Mouse (Mus musculus) embryo, embryonic 10.5 days (tissue): ENCODE results near the gene She.
A peak's percentile ranks its signal among the peaks of the same experiment; 100 is the strongest.
"Not testable (repeated sequence)": the region's sequence is repeated elsewhere in the genome, so short reads cannot be mapped to it uniquely, and the experiment has no call there.

Experiments
- DNase-seq: peaks from one replicate; pipeline ENCODE4 v3.0.0-alpha.2; 2015; ENCODE audit warnings: low spot score

The She gene

DNA sequence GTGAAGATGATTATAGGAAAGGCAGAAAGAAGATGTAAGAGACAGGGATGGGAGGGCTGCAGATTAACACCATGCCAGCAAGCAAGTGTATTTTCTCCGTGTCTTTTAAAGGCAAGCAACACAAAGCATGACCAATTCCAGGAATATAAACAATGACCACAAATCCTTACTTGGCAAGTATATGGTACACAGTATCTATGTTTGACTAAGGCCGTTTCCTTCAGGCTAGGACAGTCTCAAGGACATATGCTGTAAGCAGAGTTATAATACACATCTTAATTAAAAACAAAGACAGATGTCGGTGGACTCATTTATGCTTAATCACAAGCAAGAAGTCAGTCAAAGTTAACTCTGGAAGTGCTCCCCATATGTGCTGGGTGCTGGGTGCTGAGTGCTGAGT is 12.6 kb upstream of the She start:
- no peak for DNase-seq

DNA sequence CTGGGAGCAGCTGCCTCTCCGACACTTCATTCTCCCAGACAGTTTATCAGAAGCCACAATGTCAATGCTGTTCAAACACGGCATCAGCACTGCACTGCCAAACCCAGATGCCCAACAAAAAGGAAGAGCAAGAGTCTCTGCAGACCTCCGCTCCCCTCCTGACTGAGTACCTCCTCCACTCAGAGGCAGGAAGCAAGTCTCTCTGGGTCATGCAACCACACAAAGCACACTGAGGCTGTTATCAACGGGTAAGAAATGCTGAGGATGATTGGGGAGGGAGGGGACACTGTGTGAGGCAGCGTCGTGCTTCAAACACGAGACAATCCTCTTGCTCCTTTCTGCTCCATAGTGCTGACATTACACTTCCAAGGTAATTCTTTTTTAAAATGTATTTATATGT is 11.3 kb upstream of the She start:
- DNase-seq: no peak

GRCm38 (mm10) chr3:89820311-89821095 is 10.7 kb upstream of the She start:
- DNase-seq: no peak

DNA sequence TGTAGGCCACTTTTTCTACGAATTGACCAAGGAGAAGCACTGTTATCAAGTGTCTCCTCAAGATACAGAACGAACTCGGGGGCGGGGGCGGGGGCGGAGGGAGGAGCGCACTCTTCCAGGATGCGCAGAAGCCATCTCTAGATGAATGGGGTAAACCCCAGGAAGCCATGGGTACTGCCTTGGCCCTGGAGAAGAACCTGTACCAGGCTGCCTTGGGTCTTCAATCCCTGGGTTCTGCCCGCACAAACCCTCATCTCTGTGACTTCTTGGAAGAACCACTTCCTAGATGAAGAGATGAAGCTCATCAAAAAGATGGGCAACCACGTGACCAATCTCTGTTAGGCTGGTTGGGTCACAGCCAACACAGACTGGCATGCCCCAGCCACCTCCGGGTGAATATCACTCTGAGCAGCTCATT is 10.1 kb upstream of the She start:
- no peak for DNase-seq

DNA sequence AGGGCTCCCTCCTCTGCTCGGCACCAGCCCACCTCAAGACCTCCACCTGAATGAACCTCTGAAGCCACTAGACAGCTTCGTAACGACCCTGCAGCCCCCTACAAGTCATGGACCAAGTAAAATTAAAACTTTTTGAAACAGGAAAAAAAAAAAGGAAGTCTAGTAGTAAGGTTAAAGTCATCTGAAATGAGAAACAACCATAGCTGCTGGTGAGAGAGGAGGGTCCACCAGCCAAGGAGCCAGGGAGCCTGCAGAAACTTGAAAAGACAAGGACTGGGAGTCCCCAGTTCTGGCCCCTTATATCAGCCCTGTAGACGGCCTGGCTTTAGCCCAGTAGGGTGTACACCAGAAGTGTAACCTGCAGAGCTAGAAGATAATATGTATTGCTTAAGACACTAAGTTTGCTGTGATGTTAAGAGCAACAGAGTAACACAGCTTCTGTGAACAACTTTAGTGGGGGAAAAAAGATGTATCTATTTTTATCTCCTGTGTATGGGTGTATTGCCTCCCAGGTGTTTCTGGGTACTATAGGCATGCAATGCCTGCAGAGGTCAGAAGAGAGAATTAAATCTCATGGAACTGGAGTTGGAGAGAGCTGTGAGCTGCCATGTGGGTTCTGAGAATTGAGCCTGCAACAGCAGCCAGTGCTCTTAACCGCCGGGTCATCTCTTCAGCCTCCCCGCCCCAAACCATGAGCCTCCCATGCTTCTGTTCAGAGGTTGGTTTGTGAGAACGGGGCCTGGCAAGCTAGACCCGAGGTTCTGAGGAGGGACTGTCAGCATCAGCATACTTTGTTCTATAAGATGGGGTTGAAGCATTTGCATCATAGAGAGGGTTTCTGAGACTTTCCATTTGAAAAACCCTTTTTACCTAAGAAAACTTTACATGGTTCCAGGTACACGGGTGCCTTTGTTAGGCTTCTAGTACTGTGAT is 9.4 kb upstream of the She start:
- DNase-seq: no peak

DNA sequence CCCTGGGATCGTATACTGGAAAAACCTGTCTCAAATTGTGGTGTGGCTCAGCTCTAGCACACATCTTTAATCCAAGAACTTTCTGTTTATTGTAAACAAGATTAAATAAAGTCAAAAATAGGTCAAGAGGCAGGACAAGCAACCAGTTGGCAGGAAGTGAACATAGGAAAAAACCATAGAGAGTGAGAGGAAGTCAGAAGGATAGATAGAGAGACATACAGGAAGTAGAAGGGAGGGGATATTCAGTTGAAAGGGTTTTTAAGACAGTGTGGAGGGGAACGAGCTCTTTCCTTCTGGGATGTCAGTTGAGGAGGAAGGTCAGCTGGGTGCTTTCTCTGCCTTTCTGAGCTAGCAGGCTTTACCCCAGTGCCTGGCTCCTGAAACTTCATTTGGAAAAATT is 7.6 kb upstream of the She start:
- DNase-seq: no peak

DNA sequence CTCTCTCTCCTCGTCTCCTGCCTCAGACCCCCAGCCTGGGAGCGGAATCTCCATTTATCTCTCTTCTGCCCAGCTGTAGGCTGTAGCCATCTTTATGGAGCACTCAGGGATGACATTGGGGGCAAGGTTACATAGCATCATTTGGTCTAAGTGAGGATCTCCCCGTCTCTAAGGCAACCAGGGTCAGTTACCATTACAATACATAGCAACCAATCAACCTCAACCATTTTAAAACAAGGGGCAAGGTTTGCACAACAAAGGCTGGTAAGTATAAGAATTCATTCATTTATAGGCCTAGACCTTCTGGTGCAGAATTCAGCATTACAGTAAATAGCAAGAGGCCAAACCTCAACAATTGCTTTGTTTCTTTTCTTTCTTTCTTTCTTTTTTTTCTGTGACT is 4.9 kb upstream of the She start:
- DNase-seq: no peak

- DNase-seq: no peak
These were observed 4.2 kb downstream of the She start for GRCm38 (mm10) chr3:89835362-89835761.

- DNase-seq: peak; percentile 58
These were observed 11.1 kb downstream of the She start for GRCm38 (mm10) chr3:89842258-89842657.

DNA sequence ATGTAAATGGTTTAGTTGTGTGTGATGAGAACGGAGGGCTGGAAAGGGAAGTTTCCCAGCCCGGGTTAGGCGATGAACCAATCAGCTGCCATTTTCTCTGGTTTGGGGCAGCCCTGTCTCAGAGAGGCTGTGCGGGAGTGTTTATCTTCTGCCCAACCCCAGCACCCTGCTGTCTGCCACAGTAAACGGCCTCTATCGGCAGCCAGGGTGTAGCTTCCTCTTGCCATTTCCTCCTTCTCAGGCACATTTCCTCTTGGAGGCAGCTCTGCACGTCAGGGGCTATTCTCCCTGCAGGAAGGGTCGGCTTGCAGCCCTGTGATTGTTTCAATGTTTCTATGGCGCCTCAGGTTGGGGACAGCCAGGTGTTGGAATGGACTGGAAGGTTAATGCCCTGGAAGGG is 12.0 kb downstream of the She start:
- DNase-seq: no peak

DNA sequence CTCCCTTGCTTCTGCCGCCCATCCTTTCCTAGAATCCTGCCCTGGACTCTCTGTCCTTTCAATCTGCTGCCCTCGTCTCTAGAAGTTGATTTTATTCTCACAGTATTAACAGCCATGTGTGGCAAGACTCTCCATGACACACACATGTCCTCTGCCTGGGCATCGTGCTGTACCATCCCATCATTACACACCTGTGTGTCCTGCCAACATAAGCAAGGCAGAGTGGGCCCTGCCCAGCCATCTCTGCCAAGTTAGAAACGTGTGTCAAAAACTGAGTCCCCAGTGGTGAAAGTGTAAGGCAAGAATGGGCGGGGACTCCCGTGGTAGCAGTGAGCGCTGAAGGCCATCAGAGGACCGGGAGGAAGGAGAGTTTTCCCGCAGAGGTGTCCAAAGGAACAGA is 14.6 kb downstream of the She start:
- no peak for DNase-seq

DNA sequence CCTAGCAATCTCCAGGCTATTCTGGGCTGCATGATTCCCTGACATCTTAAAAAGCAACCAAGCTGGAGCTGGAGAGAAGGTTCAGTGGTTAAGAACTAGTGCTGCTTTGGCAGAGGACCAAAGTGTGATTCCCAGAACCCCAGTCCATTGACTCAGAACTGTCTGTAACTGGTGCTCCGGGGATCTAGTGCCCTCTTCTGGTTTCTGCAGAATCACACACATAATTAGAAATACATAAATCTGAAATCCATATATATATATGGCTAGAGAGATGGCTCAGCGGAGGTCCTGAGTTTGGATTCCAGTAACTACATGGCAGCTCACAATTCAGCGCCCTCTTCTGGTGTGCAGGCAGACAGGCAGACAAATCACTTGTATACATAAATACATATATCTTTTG is 16.0 kb downstream of the She start:
- DNase-seq: no peak

DNA sequence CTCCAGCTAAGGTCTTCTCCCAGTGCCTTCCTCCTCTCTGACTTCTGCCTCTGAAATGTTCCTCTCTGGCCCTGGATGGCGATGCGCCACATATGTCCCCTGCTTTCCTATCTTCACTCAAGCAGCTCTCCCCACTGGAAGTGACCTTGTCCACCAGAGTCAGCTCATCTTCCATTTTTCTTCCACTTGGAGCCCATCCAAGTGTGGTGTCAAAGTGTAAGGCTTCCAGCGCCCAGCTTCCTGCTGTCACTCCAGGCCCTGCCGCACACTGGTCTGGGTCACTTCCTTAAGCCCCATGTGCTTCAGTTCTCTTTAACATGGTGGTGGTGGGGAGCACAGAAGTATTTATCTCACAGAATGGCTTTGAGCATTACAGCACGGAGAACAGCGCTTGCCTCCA is 16.4 kb downstream of the She start:
- DNase-seq: no peak

DNA sequence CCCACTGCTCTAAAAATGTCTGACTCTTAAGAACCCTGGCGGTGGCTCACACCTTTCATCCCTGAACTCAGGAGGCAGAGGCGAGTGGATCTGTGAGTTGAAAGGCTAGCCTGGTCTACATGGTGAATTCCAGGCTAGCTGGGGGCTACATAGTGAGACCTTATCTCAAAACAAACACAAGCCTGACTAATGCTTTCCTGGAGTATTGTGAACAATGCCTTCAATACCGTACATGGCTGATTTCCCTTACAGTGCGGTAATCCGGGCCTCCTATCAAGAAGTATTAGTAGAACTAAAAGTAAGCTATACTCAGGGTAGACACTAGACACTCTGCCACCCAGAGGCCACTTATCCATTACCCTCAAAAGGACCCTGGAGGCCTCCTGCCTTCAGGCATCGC is 16.9 kb downstream of the She start:
- no peak for DNase-seq

GRCm38 (mm10) chr3:89853752-89854151 is 22.6 kb downstream of the She start:
- peak; percentile 47 for DNase-seq

- DNase-seq: no peak
These were observed 26.2 kb downstream of the She start for GRCm38 (mm10) chr3:89857353-89857752.

DNA sequence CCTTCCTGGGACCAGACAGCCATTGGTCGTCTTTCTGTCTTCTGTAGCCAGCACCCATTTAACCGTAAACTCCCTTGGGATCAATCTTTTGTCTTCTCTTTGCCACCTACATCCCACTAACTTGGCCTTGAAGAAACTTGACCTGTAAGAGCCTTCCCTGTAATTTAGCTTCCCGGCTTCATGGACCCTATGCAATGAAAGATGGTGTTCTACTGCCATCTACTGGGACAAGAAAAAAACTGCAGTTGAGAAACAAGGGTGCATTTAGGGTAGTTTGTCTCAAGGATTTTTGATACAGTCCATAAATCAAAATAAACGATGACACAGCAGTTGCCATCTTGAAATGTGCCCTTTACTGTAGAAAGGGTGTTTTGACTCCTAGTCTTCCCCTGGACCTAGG is 27.0 kb downstream of the She start:
- peak; percentile 90 for DNase-seq

- DNase-seq: no peak
These were observed 27.7 kb downstream of the She start for GRCm38 (mm10) chr3:89858888-89859287.

- no peak for DNase-seq
These were observed 28.8 kb downstream of the She start for GRCm38 (mm10) chr3:89859936-89860335.

GRCm38 (mm10) chr3:89860343-89860742 is 29.2 kb downstream of the She start:
- DNase-seq: no peak

DNA sequence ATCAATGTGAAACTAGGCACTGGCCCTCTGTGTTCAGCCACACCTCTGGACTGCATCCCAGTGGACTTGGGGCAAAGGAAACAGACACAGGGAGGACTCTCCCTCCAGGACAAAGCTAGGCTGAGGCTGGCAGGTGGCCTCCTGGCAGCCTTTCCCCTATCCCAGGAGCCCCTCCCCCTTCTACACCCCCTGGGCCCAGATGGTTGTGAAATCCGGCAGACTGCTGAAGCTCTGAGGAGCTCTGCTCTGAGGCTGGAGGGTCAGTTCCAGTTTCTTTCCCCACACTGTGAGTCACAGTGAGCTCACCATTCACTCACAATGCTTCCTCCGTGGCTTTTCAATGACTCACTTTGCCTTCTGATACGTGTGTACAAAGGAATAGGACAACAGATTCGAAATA is 29.9 kb downstream of the She start:
- peak; percentile 36 for DNase-seq

- no peak for DNase-seq
These were observed 31.1 kb downstream of the She start for GRCm38 (mm10) chr3:89862182-89862761.

DNA sequence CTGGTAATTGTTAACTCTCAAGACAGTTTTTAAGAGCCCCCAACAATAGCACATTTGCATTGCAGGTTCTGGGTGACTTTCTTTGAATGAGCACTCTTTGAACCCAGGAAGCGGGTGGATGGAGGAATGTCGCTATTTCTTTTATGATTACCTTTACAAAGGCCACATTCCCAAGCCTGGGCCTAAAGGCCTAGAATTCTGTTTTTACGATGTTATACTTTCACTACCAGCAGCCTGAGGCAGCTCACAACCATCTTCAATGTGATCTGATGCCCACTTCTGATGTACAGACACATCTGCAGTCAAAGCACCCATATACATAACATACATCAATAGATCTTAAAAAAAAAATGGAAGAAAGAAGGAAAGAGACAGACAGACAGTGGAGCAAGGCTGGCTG is 32.1 kb downstream of the She start:
- DNase-seq: not testable (repeated sequence)
